In the genomic region with DNA sequence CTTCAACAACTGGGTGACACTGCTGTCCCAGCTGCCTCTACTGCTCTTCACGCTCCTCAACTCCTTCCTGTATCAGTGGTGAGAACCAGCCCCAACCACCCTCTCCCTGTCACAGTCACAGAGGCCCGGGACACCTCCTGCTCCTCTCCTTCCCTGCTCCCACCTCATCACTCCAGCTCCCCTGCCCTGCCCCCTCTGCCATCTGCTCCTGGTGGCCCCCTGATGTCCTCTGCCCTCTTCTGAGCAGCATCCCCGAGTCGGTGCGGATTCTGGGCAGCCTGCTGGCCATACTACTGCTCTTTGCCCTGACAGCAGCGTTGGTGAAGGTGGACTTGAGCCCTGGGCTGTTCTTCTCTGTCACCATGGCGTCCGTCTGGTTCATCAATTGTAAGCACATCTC, we compare ENCODE assay signal across 16 mouse cellular contexts. TPM values are rescaled to one million over a fixed set of nuclear protein-coding genes. Genes with fewer than 3 reads are reported as not detected.
"Had no signal": no experiment of that assay in that cellular context is flagged by ENCODE, and none has a peak within 500 bp of the region (broad histone marks: within the 10 kb centered on the region; RNA-seq: fewer than 3 reads in every experiment).

No protein-coding gene starts in this region.

- H3K4me3 ChIP-seq: lung, embryonic 15.5 days; midbrain, embryonic 13.5 days; midbrain, embryonic 15.5 days; neural tube, embryonic 12.5 days; stomach, embryonic 15.5 days had no signal

- DNase-seq: lung, postnatal 14 days; lung, postnatal 36 days; right cerebral cortex, postnatal 14 days; thymus, adult 2 months; thymus, postnatal 25 days; thymus, postnatal 4 days had no signal

- H3K27ac ChIP-seq: lung, embryonic 15.5 days; macrophage; midbrain, embryonic 13.5 days; midbrain, embryonic 15.5 days; neural tube, embryonic 12.5 days; stomach, embryonic 15.5 days; stomach, postnatal 0 days had no signal

RNA-seq across cellular contexts. Expression of gene Slc29a2, which starts 2.5 kb away (rescaled TPM):
- total RNA-seq: monocyte, adult 5-6 weeks; neutrophil, adult 5-6 weeks had no signal

RNA-seq across cellular contexts. Expression of gene AC124502.3, which starts 12.6 kb away (rescaled TPM):
- total RNA-seq: monocyte, adult 5-6 weeks had no signal

RNA-seq across cellular contexts. Expression of gene Brms1, which starts 15.0 kb away (rescaled TPM):
- total RNA-seq: midbrain, postnatal 0 days had no signal
